Mouse (Mus musculus): ENCODE data around the gene Sirt4. TPM values are rescaled to one million over a fixed set of nuclear protein-coding genes. Genes with fewer than 3 reads are reported as not detected.
"Not testable (repeated sequence)": the region's sequence is repeated elsewhere in the genome, so short reads cannot be mapped to it uniquely, and the experiment has no call there.

Sirt4 gene
- total RNA-seq, 1 experiment from 2014 or later, result 3.6 TPM

- ATAC-seq (replicated peaks; ENCODE audit: low read depth, poor library complexity, severe bottlenecking), result peak; percentile 62
These were observed 9.0 kb downstream of the Sirt4 start for GRCm38 (mm10) chr5:115475337-115476106.

- peak; percentile 16; the same call in 1 of the 2 replicates for ATAC-seq (replicated peaks; ENCODE audit: low read depth, poor library complexity, severe bottlenecking)
These were observed 10.2 kb downstream of the Sirt4 start for GRCm38 (mm10) chr5:115474174-115474828.

- ATAC-seq (replicated peaks; ENCODE audit: low read depth, poor library complexity, severe bottlenecking), result no peak
These were observed 11.3 kb downstream of the Sirt4 start for GRCm38 (mm10) chr5:115473191-115473590.

GRCm38 (mm10) chr5:115470766-115471531 lies 13.6 kb downstream of the Sirt4 start:
- peak; percentile 74 for ATAC-seq (replicated peaks; ENCODE audit: low read depth, poor library complexity, severe bottlenecking)

- no peak for ATAC-seq (replicated peaks; ENCODE audit: low read depth, poor library complexity, severe bottlenecking)
These were observed 14.7 kb downstream of the Sirt4 start for GRCm38 (mm10) chr5:115469791-115470190.

GRCm38 (mm10) chr5:115465642-115466420 lies 18.7 kb downstream of the Sirt4 start, which contains the start of gene Pla2g1b:
Gene Pla2g1b (plus strand): TSS chr5:115466262.
- peak; percentile 45; the same call in 1 of the 2 replicates for ATAC-seq (replicated peaks; ENCODE audit: low read depth, poor library complexity, severe bottlenecking)

GRCm38 (mm10) chr5:115464408-115465115 lies 20.0 kb downstream of the Sirt4 start:
- no peak for ATAC-seq (replicated peaks; ENCODE audit: low read depth, poor library complexity, severe bottlenecking)

GRCm38 (mm10) chr5:115458918-115459317 lies 25.6 kb downstream of the Sirt4 start:
- no peak for ATAC-seq (replicated peaks; ENCODE audit: low read depth, poor library complexity, severe bottlenecking)

GRCm38 (mm10) chr5:115455838-115456237 lies 28.7 kb downstream of the Sirt4 start:
- ATAC-seq (replicated peaks; ENCODE audit: low read depth, poor library complexity, severe bottlenecking), result no peak

GRCm38 (mm10) chr5:115454422-115455090 lies 30.0 kb downstream of the Sirt4 start:
- no peak for ATAC-seq (replicated peaks; ENCODE audit: low read depth, poor library complexity, severe bottlenecking)

- no peak for ATAC-seq (replicated peaks; ENCODE audit: low read depth, poor library complexity, severe bottlenecking)
These were observed 33.9 kb downstream of the Sirt4 start for GRCm38 (mm10) chr5:115450410-115451317.

GRCm38 (mm10) chr5:115449247-115449646 lies 35.3 kb downstream of the Sirt4 start:
- ATAC-seq (replicated peaks; ENCODE audit: low read depth, poor library complexity, severe bottlenecking), result no peak

GRCm38 (mm10) chr5:115447108-115447507 lies 37.4 kb downstream of the Sirt4 start:
- no peak for ATAC-seq (replicated peaks; ENCODE audit: low read depth, poor library complexity, severe bottlenecking)

- no peak for ATAC-seq (replicated peaks; ENCODE audit: low read depth, poor library complexity, severe bottlenecking)
These were observed 40.4 kb downstream of the Sirt4 start for GRCm38 (mm10) chr5:115444130-115444529.

GRCm38 (mm10) chr5:115442663-115443062 lies 41.9 kb downstream of the Sirt4 start:
- ATAC-seq (replicated peaks; ENCODE audit: low read depth, poor library complexity, severe bottlenecking), result not testable (repeated sequence)

- ATAC-seq (replicated peaks; ENCODE audit: low read depth, poor library complexity, severe bottlenecking), result peak; percentile 81
These were observed 43.2 kb downstream of the Sirt4 start for GRCm38 (mm10) chr5:115441205-115441849.

- ATAC-seq (replicated peaks; ENCODE audit: low read depth, poor library complexity, severe bottlenecking), result no peak
These were observed 45.9 kb downstream of the Sirt4 start for GRCm38 (mm10) chr5:115438667-115439066.

Data from common myeloid progenitor, adult 5-6 weeks (primary cell).